18 mouse cellular contexts compared by ENCODE assay signal in the genomic region with DNA sequence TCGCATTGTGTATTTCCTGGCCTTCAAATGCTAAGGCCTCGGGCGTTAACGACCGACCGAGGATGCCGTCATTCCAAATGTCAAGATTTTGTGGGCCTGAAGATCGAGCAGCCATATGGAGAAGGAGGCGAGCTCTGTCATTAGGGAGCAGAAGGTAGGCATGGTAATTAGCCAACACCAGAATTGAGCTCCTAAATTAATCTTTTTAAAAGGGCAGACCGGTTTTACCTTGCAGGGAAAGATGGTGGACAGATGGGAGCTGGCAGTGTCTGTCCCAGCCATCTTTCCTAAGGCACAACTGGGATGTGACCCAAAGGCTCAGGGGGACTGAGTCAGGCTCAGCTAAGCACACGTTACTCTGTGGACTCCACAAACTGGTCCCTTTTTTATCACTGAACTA.
DNase-seq lines count a peak whose midpoint lies in the region; ATAC-seq and TF ChIP-seq lines count a peak whose summit lies in the region.
"Had no signal": no experiment of that assay in that cellular context is flagged by ENCODE, and none has a peak within 500 bp of the region (broad histone marks: within the 10 kb centered on the region; RNA-seq: fewer than 3 reads in every experiment).

No protein-coding gene starts in this region.

- no peak overlapping the region for H3K9ac ChIP-seq in hindbrain, postnatal 0 days (replicated peaks; ENCODE audit: low read length)
- H3K9ac ChIP-seq in hindbrain, embryonic 12.5 days = no peak overlapping the region
- no peak overlapping the region for H3K9ac ChIP-seq in midbrain, postnatal 0 days (replicated peaks; ENCODE audit: low read length, poor library complexity, severe bottlenecking)
- H3K9ac ChIP-seq in midbrain, embryonic 16.5 days (ENCODE audit: low read depth, low read length) = no peak overlapping the region
- H3K9ac ChIP-seq in kidney, embryonic 16.5 days (replicated peaks; ENCODE audit: low read length) = no peak overlapping the region
- H3K9ac ChIP-seq: embryonic facial prominence, embryonic 13.5 days; forebrain, embryonic 12.5 days; hindbrain, embryonic 13.5 days; intestine, embryonic 15.5 days had no signal

- H3K27me3 ChIP-seq in hindbrain, postnatal 0 days (ENCODE audit: insufficient read depth, low read length) = no peaks in the 10 kb centered on the region
- no peaks in the 10 kb centered on the region for H3K27me3 ChIP-seq in hindbrain, embryonic 12.5 days
- H3K27me3 ChIP-seq in midbrain, postnatal 0 days (ENCODE audit: insufficient read depth, low read length) = no peaks in the 10 kb centered on the region
- H3K27me3 ChIP-seq in midbrain, embryonic 16.5 days (ENCODE audit: control insufficient read depth, insufficient read depth, low read depth, low read length) = no peaks in the 10 kb centered on the region
- no peaks in the 10 kb centered on the region for H3K27me3 ChIP-seq in cerebellum, adult 2 months (ENCODE audit: control insufficient read depth, insufficient read depth, low read length)
- H3K27me3 ChIP-seq in kidney, embryonic 16.5 days (ENCODE audit: insufficient read depth, low read length) = peaks cover 11% of the 10 kb centered on the region; the same call in 1 of the 2 replicates
- H3K27me3 ChIP-seq: embryonic facial prominence, embryonic 13.5 days; hindbrain, embryonic 13.5 days; intestine, embryonic 15.5 days had no signal

- ATAC-seq in hindbrain, postnatal 0 days = no peak
- ATAC-seq in hindbrain, embryonic 12.5 days (ENCODE audit: low FRiP score) = no peak
- no peak for ATAC-seq in midbrain, postnatal 0 days (ENCODE audit: low FRiP score)
- no peak for ATAC-seq in midbrain, embryonic 16.5 days
- ATAC-seq in kidney, embryonic 16.5 days (ENCODE audit: low FRiP score, low TSS enrichment) = no peak
- ATAC-seq: intestine, embryonic 15.5 days had no signal

- H3K27ac ChIP-seq in hindbrain, postnatal 0 days = 0 out of 2 replicates have a peak overlapping the region, but pooled peaks have one; percentile 1
- no peak overlapping the region for H3K27ac ChIP-seq in hindbrain, embryonic 12.5 days
- H3K27ac ChIP-seq in midbrain, postnatal 0 days (ENCODE audit: low read depth, low read length) = no peak overlapping the region
- no peak overlapping the region for H3K27ac ChIP-seq in midbrain, embryonic 16.5 days (ENCODE audit: low read length)
- H3K27ac ChIP-seq in cerebellum, adult 2 months (ENCODE audit: insufficient read depth, low read length) = no peak overlapping the region
- H3K27ac ChIP-seq in kidney, embryonic 16.5 days (ENCODE audit: low read length) = no peak overlapping the region
- H3K27ac ChIP-seq: embryonic facial prominence, embryonic 13.5 days; forebrain, embryonic 12.5 days; heart, embryonic 10.5 days; hindbrain, embryonic 13.5 days; intestine, embryonic 15.5 days had no signal

- H3K4me2 ChIP-seq in hindbrain, postnatal 0 days (ENCODE audit: low read depth, low read length) = no peak overlapping the region
- no peak overlapping the region for H3K4me2 ChIP-seq in hindbrain, embryonic 12.5 days (replicated peaks)
- H3K4me2 ChIP-seq in midbrain, postnatal 0 days (ENCODE audit: low read depth, low read length, poor library complexity, severe bottlenecking) = no peak overlapping the region
- H3K4me2 ChIP-seq in midbrain, embryonic 16.5 days (ENCODE audit: low read length) = no peak overlapping the region
- no peak overlapping the region for H3K4me2 ChIP-seq in kidney, embryonic 16.5 days (replicated peaks; ENCODE audit: low read depth, low read length)
- H3K4me2 ChIP-seq: embryonic facial prominence, embryonic 13.5 days; forebrain, embryonic 12.5 days; hindbrain, embryonic 13.5 days; intestine, embryonic 15.5 days had no signal

- TF ChIP-seq CTCF in hindbrain, postnatal 0 days (IDR thresholded peaks at IDR 0.05; ENCODE audit: low read depth) = no peak
- TF ChIP-seq CTCF in midbrain, postnatal 0 days (IDR thresholded peaks at IDR 0.05) = no peak
- no peak for TF ChIP-seq CTCF in cerebellum, adult 2 months (IDR thresholded peaks at IDR 0.05; ENCODE audit: borderline replicate concordance, insufficient read depth, low read depth, low read length)

- 66% methylated on average over 11 of the region's 11 CpGs for WGBS in hindbrain, postnatal 0 days
- 80% methylated on average over 11 of the region's 11 CpGs for WGBS in hindbrain, embryonic 12.5 days
- WGBS in midbrain, postnatal 0 days = 79% methylated on average over 11 of the region's 11 CpGs
- 73% methylated on average over 11 of the region's 11 CpGs for WGBS in midbrain, embryonic 16.5 days
- WGBS in cerebellum, adult 2 months = 31% methylated on average over 11 of the region's 11 CpGs
- WGBS in kidney, embryonic 16.5 days = 57% methylated on average over 11 of the region's 11 CpGs

- H3K4me3 ChIP-seq in hindbrain, postnatal 0 days (ENCODE audit: low read length) = no peak overlapping the region
- no peak overlapping the region for H3K4me3 ChIP-seq in hindbrain, embryonic 12.5 days
- no peak overlapping the region for H3K4me3 ChIP-seq in midbrain, postnatal 0 days (ENCODE audit: low read depth, low read length)
- H3K4me3 ChIP-seq in midbrain, embryonic 16.5 days (ENCODE audit: low read depth, low read length) = no peak overlapping the region
- no peak overlapping the region for H3K4me3 ChIP-seq in cerebellum, adult 2 months (replicated peaks; ENCODE audit: insufficient read depth, low read depth, low read length)
- H3K4me3 ChIP-seq in kidney, embryonic 16.5 days (ENCODE audit: low read length) = no peak overlapping the region
- H3K4me3 ChIP-seq: embryonic facial prominence, embryonic 13.5 days; forebrain, embryonic 12.5 days; heart, embryonic 10.5 days; hindbrain, embryonic 13.5 days; intestine, embryonic 15.5 days had no signal

- no peak for DNase-seq in hindbrain, postnatal 0 days (ENCODE audit: low spot score)
- peak; percentile 26 for DNase-seq in midbrain, postnatal 0 days (ENCODE audit: low spot score)
- peak; percentile 27 to 75 for DNase-seq in cerebellum, adult 2 months
- DNase-seq in cerebellum, postnatal 10 days = peak; percentile 53 to 72
- DNase-seq in thymus, postnatal 10 days (ENCODE audit: low spot score in 2 of 2) = no peak
- DNase-seq: adrenal gland, adult 2 months; adrenal gland, postnatal 25 days; heart, adult 18-20 months; heart, postnatal 10 days; heart, postnatal 4 days had no signal

- H3K36me3 ChIP-seq in hindbrain, postnatal 0 days (ENCODE audit: insufficient read depth, low read length) = no peaks in the 10 kb centered on the region
- H3K36me3 ChIP-seq in hindbrain, embryonic 12.5 days = no peaks in the 10 kb centered on the region; the same call in 1 of the 2 replicates
- H3K36me3 ChIP-seq in midbrain, postnatal 0 days (ENCODE audit: insufficient read depth, low read length) = no peaks in the 10 kb centered on the region
- H3K36me3 ChIP-seq in midbrain, embryonic 16.5 days (ENCODE audit: control insufficient read depth, insufficient read depth, low read length) = no peaks in the 10 kb centered on the region
- H3K36me3 ChIP-seq in kidney, embryonic 16.5 days (ENCODE audit: insufficient read depth, low read length) = no peaks in the 10 kb centered on the region
- H3K36me3 ChIP-seq: embryonic facial prominence, embryonic 13.5 days; forebrain, embryonic 12.5 days; hindbrain, embryonic 13.5 days; intestine, embryonic 15.5 days had no signal

- TF ChIP-seq POLR2A in cerebellum, adult 2 months (IDR thresholded peaks at IDR 0.05; ENCODE audit: borderline replicate concordance, insufficient read depth, low read length) = no peak

- 0 out of 2 replicates have a peak, but pooled peaks cover 4% of the 10 kb centered on the region for H3K4me1 ChIP-seq in hindbrain, postnatal 0 days (ENCODE audit: insufficient read depth, low read length)
- peaks cover 23% of the 10 kb centered on the region for H3K4me1 ChIP-seq in hindbrain, embryonic 12.5 days
- peaks cover 12% of the 10 kb centered on the region; the same call in 1 of the 2 replicates for H3K4me1 ChIP-seq in midbrain, postnatal 0 days (ENCODE audit: insufficient read depth, low read length)
- H3K4me1 ChIP-seq in midbrain, embryonic 16.5 days (ENCODE audit: control insufficient read depth, insufficient read depth, low read length) = peaks cover 28% of the 10 kb centered on the region
- H3K4me1 ChIP-seq in cerebellum, adult 2 months (ENCODE audit: control insufficient read depth, insufficient read depth, low read length) = peaks cover 13% of the 10 kb centered on the region
- H3K4me1 ChIP-seq in kidney, embryonic 16.5 days (ENCODE audit: insufficient read depth, low read length) = no peaks in the 10 kb centered on the region
- H3K4me1 ChIP-seq: embryonic facial prominence, embryonic 13.5 days; intestine, embryonic 15.5 days had no signal

- H3K9me3 ChIP-seq in hindbrain, postnatal 0 days (ENCODE audit: low read length) = no peaks in the 10 kb centered on the region
- H3K9me3 ChIP-seq in hindbrain, embryonic 12.5 days (replicated peaks) = no peaks in the 10 kb centered on the region
- no peaks in the 10 kb centered on the region for H3K9me3 ChIP-seq in midbrain, postnatal 0 days (ENCODE audit: low read length)
- no peaks in the 10 kb centered on the region for H3K9me3 ChIP-seq in midbrain, embryonic 16.5 days (replicated peaks; ENCODE audit: control insufficient read depth, low read length, poor library complexity, severe bottlenecking)
- peaks cover 4% of the 10 kb centered on the region; the same call in 1 of the 2 replicates for H3K9me3 ChIP-seq in kidney, embryonic 16.5 days (ENCODE audit: low read length)
- H3K9me3 ChIP-seq: embryonic facial prominence, embryonic 13.5 days; forebrain, embryonic 12.5 days; heart, embryonic 10.5 days; hindbrain, embryonic 13.5 days; intestine, embryonic 15.5 days had no signal

Comparison
In these comparisons a context has a peak if more than half of its experiments do, and no peak if none do; other contexts are left out.
1. DNase-seq: peak in midbrain, postnatal 0 days (single experiment), cerebellum, adult 2 months (2 of 2) and cerebellum, postnatal 10 days (2 of 2); none in hindbrain, postnatal 0 days (single experiment) and thymus, postnatal 10 days (0 of 2).